Mouse (Mus musculus) left cerebral cortex, adult 11 months (tissue): ENCODE measurements at regions not wholly inside any gene's neighbourhood (a gene's known extent, or its start where the extent isn't known, plus 50 kb on each side); places are given as distances from the start of the nearest gene placed in this dataset.

Source experiments
- DNase-seq: peaks from one replicate; pipeline ENCODE4 v3.0.0; 2022; ENCODE audit warnings: low spot score

DNA sequence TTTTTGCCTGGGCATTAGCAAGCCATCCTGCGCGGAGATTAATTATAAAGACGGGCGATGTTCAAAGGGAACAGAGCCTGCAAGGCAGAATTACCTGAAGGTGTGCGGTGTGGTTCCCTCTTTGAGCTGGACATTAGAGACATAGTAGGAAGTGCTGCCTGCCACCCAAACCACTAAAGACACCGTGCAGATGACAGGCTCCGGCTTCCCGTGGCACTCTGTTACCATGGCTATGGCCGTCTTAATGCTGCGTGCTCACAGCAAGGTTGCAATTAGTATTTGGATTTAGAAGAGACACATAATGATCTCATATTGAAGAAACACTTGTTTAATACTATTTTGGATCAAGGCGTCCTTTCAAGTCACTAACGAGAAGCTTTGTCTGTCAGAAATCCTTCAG lies 95.0 kb upstream of the Sox5 start:
- DNase-seq = no peak

GRCm38 (mm10) chr6:144875862-144876261 lies 94.1 kb upstream of the Sox5 start:
- DNase-seq = no peak

DNA sequence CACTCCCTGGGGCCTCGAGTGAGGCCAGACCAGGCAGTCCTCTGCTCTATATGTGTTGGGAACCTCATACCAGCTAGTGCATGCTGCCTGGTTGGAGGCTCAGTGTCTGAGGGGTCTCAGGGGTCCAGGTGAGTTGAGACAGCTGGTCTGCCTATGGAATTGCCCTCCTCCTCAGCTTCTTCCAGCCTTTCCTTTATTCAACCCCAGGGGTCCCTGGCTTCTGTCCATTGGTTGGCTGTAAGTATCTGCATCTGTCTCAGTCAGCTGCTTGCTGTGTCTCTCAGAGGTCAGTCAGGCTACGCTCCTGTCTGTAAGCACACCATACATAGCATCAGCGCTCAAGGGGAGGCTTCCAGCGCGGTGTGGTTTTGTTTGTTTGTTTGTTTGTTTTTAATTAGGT lies 92.5 kb upstream of the Sox5 start:
- DNase-seq = no peak

- no peak for DNase-seq
Measured at GRCm38 (mm10) chr6:144870949-144871348, 89.2 kb upstream of the Sox5 start.

DNA sequence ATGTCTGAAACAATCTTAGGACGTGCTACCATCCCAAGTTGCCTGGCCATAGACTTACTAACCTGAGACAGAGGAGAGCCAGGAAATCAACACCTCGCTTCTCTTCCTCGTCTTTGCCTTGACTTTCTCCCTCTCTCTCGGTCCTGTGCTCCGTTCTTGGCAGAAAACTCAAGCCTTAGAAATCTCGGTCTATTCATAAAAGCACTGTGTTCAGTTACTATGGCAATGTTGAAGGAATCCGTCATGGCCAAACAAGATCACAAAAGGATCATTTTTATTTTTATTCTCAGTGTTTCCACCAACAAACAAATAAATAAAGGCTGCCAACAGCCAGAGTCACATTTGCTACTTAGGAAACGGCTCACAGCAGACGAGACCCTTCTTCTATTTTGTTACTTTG lies 85.6 kb upstream of the Sox5 start:
- no peak for DNase-seq

DNA sequence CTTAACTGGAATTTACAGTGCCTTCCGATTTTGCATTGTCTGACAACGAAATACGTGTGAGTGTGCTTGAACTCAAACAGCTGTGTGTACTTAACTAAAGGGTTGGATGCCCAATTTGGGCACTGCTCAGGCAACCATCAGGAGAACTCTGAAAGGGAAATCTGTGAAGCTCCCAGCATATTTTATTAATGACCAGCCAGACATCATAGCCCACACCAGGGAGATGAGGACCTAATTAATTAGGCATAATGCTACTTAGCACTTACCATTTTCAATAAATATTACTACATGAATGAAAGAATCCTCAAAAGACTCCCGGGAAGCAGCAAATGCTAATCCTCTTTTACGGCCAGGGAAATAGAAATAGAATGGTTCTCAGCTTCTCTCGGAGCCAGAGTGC lies 82.2 kb upstream of the Sox5 start:
- no peak for DNase-seq

GRCm38 (mm10) chr6:144863430-144863994 lies 81.7 kb upstream of the Sox5 start:
- no peak for DNase-seq

- DNase-seq = no peak
Measured at GRCm38 (mm10) chr6:144841510-144841909, 59.7 kb upstream of the Sox5 start.

DNA sequence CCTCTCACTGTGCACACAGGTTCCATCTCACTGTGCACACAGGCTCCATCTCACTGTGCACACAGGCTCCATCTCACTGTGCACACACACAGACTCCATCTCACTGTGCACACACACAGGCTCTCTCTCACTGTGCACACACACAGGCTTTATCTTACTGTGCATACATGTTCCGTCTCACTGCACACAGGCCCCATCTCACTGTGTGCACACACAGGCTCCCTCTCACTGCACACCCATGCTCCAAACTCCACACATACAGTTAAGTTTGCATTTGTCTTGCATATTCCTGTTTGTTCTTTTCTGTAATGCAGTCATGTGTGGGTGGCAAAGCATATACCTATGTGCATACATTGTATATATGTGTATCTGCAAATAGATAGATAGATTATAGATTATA lies 57.6 kb upstream of the Sox5 start:
- DNase-seq = no peak

DNA sequence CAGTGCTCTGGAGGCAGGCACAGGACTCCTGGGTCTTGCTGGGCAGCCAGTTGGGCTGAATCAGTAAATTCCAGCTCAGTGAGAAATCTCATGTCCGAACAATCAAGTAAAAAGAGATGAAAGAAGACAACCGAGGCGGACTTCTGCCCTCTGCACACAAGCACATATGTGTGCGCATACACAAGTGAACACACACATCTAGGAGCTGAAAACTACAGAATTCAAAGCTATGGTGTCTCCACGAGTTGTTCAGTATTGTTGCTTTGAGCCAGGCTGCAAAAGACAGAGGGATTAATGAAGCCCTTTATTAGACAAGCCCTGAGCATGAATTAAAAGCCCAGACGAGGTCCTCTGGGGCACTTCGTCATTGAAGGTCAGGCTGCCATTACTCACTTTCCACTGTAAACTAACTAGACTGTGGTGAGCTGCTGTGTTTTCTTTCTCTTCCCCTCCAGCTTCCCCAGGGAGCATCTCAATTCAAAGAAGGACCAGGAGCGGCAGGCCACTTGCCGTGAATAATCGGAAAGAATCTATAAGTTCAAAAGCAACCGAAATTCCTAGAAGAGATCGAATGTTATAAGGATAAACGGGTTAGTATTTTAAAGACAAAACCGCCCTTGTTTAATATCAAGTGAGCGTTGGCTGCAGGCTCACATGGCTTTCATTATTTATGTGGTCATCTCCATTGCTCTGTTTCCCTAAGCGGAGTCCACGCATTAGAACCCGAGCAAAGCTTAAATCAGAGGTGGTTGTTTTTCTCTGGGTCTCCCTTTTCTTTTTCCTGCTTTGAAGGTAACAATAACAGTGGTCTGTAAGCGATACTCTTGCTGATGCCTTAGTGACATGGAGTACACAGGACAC lies 52.8 kb upstream of the Sox5 start:
- DNase-seq = no peak
